Mouse (Mus musculus) layer of hippocampus, adult 2 months (tissue): ENCODE measurements around the gene Olfr127. TPM values are rescaled to one million over a fixed set of nuclear protein-coding genes. Genes with fewer than 3 reads are reported as not detected.
"Not testable (repeated sequence)": the region's sequence is repeated elsewhere in the genome, so short reads cannot be mapped to it uniquely, and the experiment has no call there.

Source experiments
- DNase-seq, 2 experiments: peaks; one replicate each; pipeline ENCODE4 v3.0.0; 2022; ENCODE audit warnings: low spot score in 2 of 2
- H3K27ac ChIP-seq: fragments of 200-600 bp; 2 replicates; pipeline ENCODE4 v1.8.1; 2022
- H3K4me3 ChIP-seq: fragments of 200-600 bp; 2 replicates; pipeline ENCODE4 v1.8.1; 2022; ENCODE audit warnings: mild to moderate bottlenecking
- CTCF ChIP-seq: fragments of 200-600 bp; conservative IDR thresholded peaks from 2 replicates; pipeline ENCODE4 v1.8.1; 2022; ENCODE audit warnings: antibody characterized with exemption, mild to moderate bottlenecking, moderate library complexity
- long read RNA-seq, 2 experiments: library from polyadenylated mRNA; stranded (forward); transcript quantifications; one replicate each; pipeline ENCODE4 v2.0.0; 2021; ENCODE audit warnings: borderline mapping rate in 2 of 2
- total RNA-seq, 2 experiments: library from RNA; stranded (reverse); gene quantifications; 2 replicates each; pipeline ENCODE4 v1.2.3; 2021

Olfr127 gene
- total RNA-seq, result not detected
- long read RNA-seq, experiment 1, result 0 reads
- long read RNA-seq, experiment 2, result 0 reads

- Histone ChIP-seq H3K4me3 (no peak within 1 kb of the TSS), H3K27ac (no peak within 1 kb of the TSS)
- no peak for TF ChIP-seq CTCF
- DNase-seq, result no peak
Observed at GRCm38 (mm10) chr17:37900137-37900536, at the start of gene Olfr127. TSS of gene Olfr127 (plus strand) at chr17:37900437.

GRCm38 (mm10) chr17:37863901-37864300, 36.3 kb upstream of the Olfr127 start:
- DNase-seq, result no peak
- no peak overlapping the region for H3K4me3 ChIP-seq

GRCm38 (mm10) chr17:37869676-37870205, 30.5 kb upstream of the Olfr127 start:
- TF ChIP-seq CTCF, result no peak
- no peak overlapping the region for H3K4me3 ChIP-seq
- DNase-seq, result no peak
- H3K27ac ChIP-seq, result no peak overlapping the region

More at GRCm38 (mm10) chr17:37863901-37864300, 36.3 kb upstream of the Olfr127 start:
- no peak overlapping the region for H3K27ac ChIP-seq
- TF ChIP-seq CTCF, result no peak

- Histone ChIP-seq H3K4me3 (no peak overlapping the region), H3K27ac (no peak overlapping the region)
- DNase-seq, result no peak
- no peak for TF ChIP-seq CTCF
Observed at GRCm38 (mm10) chr17:37873830-37874229, 26.4 kb upstream of the Olfr127 start.

GRCm38 (mm10) chr17:37906821-37907220, 6.6 kb downstream of the Olfr127 start:
- H3K4me3 ChIP-seq, DNase-seq, H3K27ac ChIP-seq: not testable (repeated sequence)

GRCm38 (mm10) chr17:37920248-37920647, 20.0 kb downstream of the Olfr127 start, which contains the start of gene Olfr128:
TSS of gene Olfr128 (plus strand) at chr17:37920548.
- TF ChIP-seq CTCF, result no peak
- H3K27ac ChIP-seq, result no peak within 1 kb of the TSS
- no peak within 1 kb of the TSS for H3K4me3 ChIP-seq
- DNase-seq, result no peak

GRCm38 (mm10) chr17:37952979-37953378, 52.7 kb downstream of the Olfr127 start, which contains the start of gene Olfr761:
TSS of gene Olfr761 (minus strand) at chr17:37953079.
- no peak for TF ChIP-seq CTCF
- Histone ChIP-seq H3K4me3 (no peak within 1 kb of the TSS), H3K27ac (no peak within 1 kb of the TSS)
- no peak for DNase-seq

Other genes with a start within 250 kb of the Olfr127 start
- not detected for gene Olfr117, start 236.7 kb upstream of the Olfr127 start, total RNA-seq
- not detected for gene Olfr118, start 233.4 kb upstream of the Olfr127 start, total RNA-seq
- not detected for gene Olfr119, start 203.9 kb upstream of the Olfr127 start, total RNA-seq
- gene Olfr120, start 178.6 kb upstream of the Olfr127 start, total RNA-seq, result not detected
- not detected for gene Olfr121, start 151.6 kb upstream of the Olfr127 start, total RNA-seq
- gene Olfr122, start 131.8 kb upstream of the Olfr127 start, total RNA-seq, result not detected
- gene Olfr123, start 106.9 kb upstream of the Olfr127 start, total RNA-seq, result not detected
- not detected for gene Olfr124, start 100.5 kb upstream of the Olfr127 start, total RNA-seq
- not detected for gene Olfr125, start 67.5 kb upstream of the Olfr127 start, total RNA-seq
- gene Olfr126, start 53.0 kb upstream of the Olfr127 start, total RNA-seq, result not detected
- gene Olfr128, start 20.1 kb downstream of the Olfr127 start, total RNA-seq, result not detected
- not detected for gene Olfr761, start 52.6 kb downstream of the Olfr127 start, total RNA-seq
- not detected for gene Olfr129, start 159.6 kb downstream of the Olfr127 start, total RNA-seq
- gene Olfr130, start 163.5 kb downstream of the Olfr127 start, total RNA-seq, result not detected
- gene Olfr131, start 188.3 kb downstream of the Olfr127 start, total RNA-seq, result not detected
- gene Olfr132, start 234.1 kb downstream of the Olfr127 start, total RNA-seq, result not detected
- not detected for gene Olfr133, start 244.8 kb downstream of the Olfr127 start, total RNA-seq